Mouse (Mus musculus) heart, embryonic 15.5 days (tissue): ENCODE results near the gene Ptges2. TPM values are rescaled to one million over a fixed set of nuclear protein-coding genes. Genes with fewer than 3 reads are reported as not detected.
A peak's percentile ranks its signal among the peaks of the same experiment; 100 is the strongest.
"Not testable (repeated sequence)": the region's sequence is repeated elsewhere in the genome, so short reads cannot be mapped to it uniquely, and the experiment has no call there.

ENCODE experiments used
- ATAC-seq: fragments of 200-750 bp; cut with Nextera tagmentation; replicated peaks from 2 replicates; pipeline ENCODE4 v1.8.0; 2017; ENCODE audit warnings: low read depth, moderate TSS enrichment; ENCODE audit not compliant: insufficient number of reproducible peaks, insufficient read depth, low FRiP score
- H3K27ac ChIP-seq: fragments of 300-500 bp; sonication (generic); 2 replicates; pipeline ENCODE4 v1.5.1; 2015; ENCODE audit warnings: mild to moderate bottlenecking, inconsistent platforms
- H3K27me3 ChIP-seq: fragments of 300-500 bp; sonication (generic); 2 replicates; pipeline ENCODE4 v1.6.1; 2015; ENCODE audit warnings: inconsistent platforms
- H3K36me3 ChIP-seq: fragments of 300-500 bp; sonication (generic); 2 replicates; pipeline ENCODE4 v1.6.1; 2015; ENCODE audit warnings: mild to moderate bottlenecking, inconsistent platforms
- H3K4me1 ChIP-seq: fragments of 300-500 bp; sonication (generic); replicated peaks from 2 replicates; pipeline ENCODE4 v1.6.1; 2015; ENCODE audit warnings: inconsistent platforms
- H3K4me2 ChIP-seq: fragments of 300-500 bp; sonication (generic); 2 replicates; pipeline ENCODE4 v1.6.1; 2015; ENCODE audit warnings: inconsistent platforms, mild to moderate bottlenecking, moderate library complexity
- H3K4me3 ChIP-seq: fragments of 300-500 bp; sonication (generic); 2 replicates; pipeline ENCODE4 v1.5.1; 2015; ENCODE audit warnings: mild to moderate bottlenecking, inconsistent platforms
- H3K9ac ChIP-seq: fragments of 300-500 bp; sonication (generic); 2 replicates; pipeline ENCODE4 v1.6.1; 2015; ENCODE audit warnings: mild to moderate bottlenecking, inconsistent platforms
- H3K9me3 ChIP-seq: fragments of 300-500 bp; sonication (generic); replicated peaks from 2 replicates; pipeline ENCODE4 v1.6.1; 2016; ENCODE audit warnings: inconsistent platforms
- WGBS: fragments of 180-500 bp; shearing (Covaris S2); methylation state at CpG from one replicate; pipeline ENCODE4 v1.1.7; 2015; ENCODE audit warnings: mixed read lengths; 5-methylcytosine and 5-hydroxymethylcytosine counted together
- polyA plus RNA-seq: library from polyadenylated mRNA; unstranded; fragments of >200 nt; fragmentation: Nextera tagmentation; extraction: Ambion mirVana; gene quantifications from 2 replicates; pipeline ENCODE4 v1.2.1, GENCODE M21; 2015

The Ptges2 gene
- polyA plus RNA-seq, 1 experiment from 2014 or later = 38.2 TPM

- Histone ChIP-seq H3K27ac (no peak overlapping the region), H3K4me1 (peaks cover 22% of the 10 kb centered on the region), H3K4me3 (no peak overlapping the region), H3K9me3 (no peaks in the 10 kb centered on the region), H3K36me3 (no peaks in the 10 kb centered on the region), H3K27me3 (peaks cover 13% of the 10 kb centered on the region; the same call in 1 of the 2 replicates), H3K9ac (no peak overlapping the region), H3K4me2 (no peak overlapping the region)
- ATAC-seq = no peak
- 54% methylated on average over 10 of the region's 10 CpGs for WGBS
Observed at GRCm38 (mm10) chr2:32356216-32356615, 39.5 kb upstream of the Ptges2 start.

- H3K9ac ChIP-seq = no peak overlapping the region
- no peak overlapping the region for H3K4me2 ChIP-seq
- H3K27me3 ChIP-seq = 0 out of 2 replicates have a peak, but pooled peaks cover 4% of the 10 kb centered on the region
- ATAC-seq = no peak
- H3K27ac ChIP-seq = no peak overlapping the region
- H3K4me1 ChIP-seq = peaks cover 24% of the 10 kb centered on the region
- H3K4me3 ChIP-seq = no peak overlapping the region
- no peaks in the 10 kb centered on the region for H3K36me3 ChIP-seq
- no peaks in the 10 kb centered on the region for H3K9me3 ChIP-seq
- WGBS = 77% methylated on average over 3 of the region's 3 CpGs
Observed at GRCm38 (mm10) chr2:32357710-32358109, 38.0 kb upstream of the Ptges2 start.

- H3K4me3 ChIP-seq = no peak overlapping the region
- no peak overlapping the region for H3K9ac ChIP-seq
- H3K4me2 ChIP-seq = no peak overlapping the region
- no peaks in the 10 kb centered on the region for H3K36me3 ChIP-seq
- H3K27ac ChIP-seq = no peak overlapping the region
- peaks cover 20% of the 10 kb centered on the region for H3K4me1 ChIP-seq
- ATAC-seq = no peak
- WGBS = 50% methylated on average over 10 of the region's 10 CpGs
- no peaks in the 10 kb centered on the region for H3K9me3 ChIP-seq
- H3K27me3 ChIP-seq = 0 out of 2 replicates have a peak, but pooled peaks cover 4% of the 10 kb centered on the region
Observed at GRCm38 (mm10) chr2:32358381-32358780, 37.3 kb upstream of the Ptges2 start.

GRCm38 (mm10) chr2:32360741-32361140 is 35.0 kb upstream of the Ptges2 start:
- H3K27ac ChIP-seq = peak overlapping the region; percentile 44; the same call in 1 of the 2 replicates
- 10% methylated on average over 14 of the region's 14 CpGs for WGBS

GRCm38 (mm10) chr2:32361437-32361836 is 34.3 kb upstream of the Ptges2 start:
- no peak overlapping the region for H3K27ac ChIP-seq
- H3K27me3 ChIP-seq = 0 out of 2 replicates have a peak, but pooled peaks cover 4% of the 10 kb centered on the region
- peaks cover 26% of the 10 kb centered on the region for H3K4me1 ChIP-seq
- peak overlapping the region; percentile 82 for H3K4me2 ChIP-seq
- WGBS = 3% methylated on average over 24 of the region's 24 CpGs
- no peaks in the 10 kb centered on the region for H3K9me3 ChIP-seq
- ATAC-seq = peak; percentile 72
- peak overlapping the region; percentile 46 for H3K9ac ChIP-seq
- peaks cover 12% of the 10 kb centered on the region; the same call in 1 of the 2 replicates for H3K36me3 ChIP-seq
- peak overlapping the region; percentile 46 for H3K4me3 ChIP-seq

More at GRCm38 (mm10) chr2:32360741-32361140, 35.0 kb upstream of the Ptges2 start:
- Histone ChIP-seq H3K4me3 (peak overlapping the region; percentile 46), H3K9ac (0 out of 2 replicates have a peak overlapping the region, but pooled peaks have one; percentile 11), H3K4me1 (peaks cover 26% of the 10 kb centered on the region), H3K9me3 (no peaks in the 10 kb centered on the region), H3K36me3 (peaks cover 10% of the 10 kb centered on the region; the same call in 1 of the 2 replicates), H3K4me2 (peak overlapping the region; percentile 82), H3K27me3 (0 out of 2 replicates have a peak, but pooled peaks cover 4% of the 10 kb centered on the region)
- no peak for ATAC-seq

- Histone ChIP-seq H3K9ac (peak overlapping the region; percentile 77), H3K4me3 (peak overlapping the region; percentile 74), H3K27ac (peak overlapping the region; percentile 90), H3K36me3 (peaks cover 18% of the 10 kb centered on the region), H3K4me2 (peak overlapping the region; percentile 94), H3K4me1 (peaks cover 26% of the 10 kb centered on the region)
- ATAC-seq, H3K9me3 ChIP-seq, H3K27me3 ChIP-seq: not testable (repeated sequence)
- WGBS = 31% methylated on average over 5 of the region's 5 CpGs
Observed at GRCm38 (mm10) chr2:32362274-32362673, 33.4 kb upstream of the Ptges2 start.

GRCm38 (mm10) chr2:32362817-32363340 is 32.8 kb upstream of the Ptges2 start:
- peak overlapping the region; percentile 90 for H3K27ac ChIP-seq
- peak; percentile 81 for ATAC-seq
- H3K4me3 ChIP-seq = peak overlapping the region; percentile 74
- H3K4me1 ChIP-seq = peaks cover 26% of the 10 kb centered on the region
- 0 out of 2 replicates have a peak, but pooled peaks cover 4% of the 10 kb centered on the region for H3K27me3 ChIP-seq
- peak overlapping the region; percentile 77 for H3K9ac ChIP-seq
- peak overlapping the region; percentile 94 for H3K4me2 ChIP-seq
- H3K36me3 ChIP-seq = peaks cover 24% of the 10 kb centered on the region
- under 1% methylated on average over 53 of the region's 53 CpGs for WGBS
- no peaks in the 10 kb centered on the region for H3K9me3 ChIP-seq

- Histone ChIP-seq H3K9ac (peak overlapping the region; percentile 77), H3K36me3 (peaks cover 30% of the 10 kb centered on the region), H3K4me3 (peak overlapping the region; percentile 74), H3K27ac (peak overlapping the region; percentile 90), H3K4me2 (peak overlapping the region; percentile 94), H3K4me1 (peaks cover 26% of the 10 kb centered on the region), H3K9me3 (no peaks in the 10 kb centered on the region), H3K27me3 (0 out of 2 replicates have a peak, but pooled peaks cover under 1% of the 10 kb centered on the region)
- 7% methylated on average over 19 of the region's 19 CpGs for WGBS
- no peak for ATAC-seq
Observed at GRCm38 (mm10) chr2:32363376-32364106, 32.2 kb upstream of the Ptges2 start.

- Histone ChIP-seq H3K4me1 (peaks cover 26% of the 10 kb centered on the region), H3K9me3 (no peaks in the 10 kb centered on the region), H3K4me2 (peak overlapping the region; percentile 94), H3K9ac (peak overlapping the region; percentile 77), H3K36me3 (peaks cover 31% of the 10 kb centered on the region), H3K27me3 (no peaks in the 10 kb centered on the region), H3K27ac (0 out of 2 replicates have a peak overlapping the region, but pooled peaks have one; percentile 90), H3K4me3 (peak overlapping the region; percentile 74)
- WGBS = 76% methylated on average over 8 of the region's 8 CpGs
- ATAC-seq = no peak
Observed at GRCm38 (mm10) chr2:32364121-32364520, 31.6 kb upstream of the Ptges2 start.

- Histone ChIP-seq H3K4me2 (no peak overlapping the region), H3K4me1 (peaks cover 13% of the 10 kb centered on the region), H3K9ac (no peak overlapping the region), H3K4me3 (no peak overlapping the region), H3K27me3 (no peaks in the 10 kb centered on the region), H3K36me3 (peaks cover 60% of the 10 kb centered on the region), H3K27ac (no peak overlapping the region), H3K9me3 (no peaks in the 10 kb centered on the region)
- ATAC-seq = no peak
- 94% methylated on average over 5 of the region's 5 CpGs for WGBS
Observed at GRCm38 (mm10) chr2:32367315-32367714, 28.4 kb upstream of the Ptges2 start.

- Histone ChIP-seq H3K9me3 (no peaks in the 10 kb centered on the region), H3K36me3 (peaks cover 90% of the 10 kb centered on the region), H3K27me3 (no peaks in the 10 kb centered on the region), H3K4me3 (no peak overlapping the region), H3K4me1 (peaks cover 16% of the 10 kb centered on the region), H3K27ac (no peak overlapping the region), H3K4me2 (no peak overlapping the region), H3K9ac (no peak overlapping the region)
- ATAC-seq = no peak
- 70% methylated on average over 10 of the region's 10 CpGs for WGBS
Observed at GRCm38 (mm10) chr2:32374191-32374590, 21.5 kb upstream of the Ptges2 start.
